Mouse (Mus musculus) macrophage (primary cell): ENCODE measurements around the gene H2al1n. TPM values are rescaled to one million over a fixed set of nuclear protein-coding genes. Genes with fewer than 3 reads are reported as not detected.
"Not testable (repeated sequence)": the region's sequence is repeated elsewhere in the genome, so short reads cannot be mapped to it uniquely, and the experiment has no call there.

Experiments
- H3K27ac ChIP-seq: fragments of 350-480 bp; formaldehyde crosslinking; 2 replicates; pipeline ENCODE4 v1.9.0; 2021
- H3K36me3 ChIP-seq: fragments of 350-480 bp; formaldehyde crosslinking; 2 replicates; pipeline ENCODE4 v1.9.0; 2021; ENCODE audit errors: inconsistent target
- H3K4me3 ChIP-seq: fragments of 350-480 bp; formaldehyde crosslinking; 2 replicates; pipeline ENCODE4 v1.9.0; 2021; ENCODE audit errors: inconsistent target
- H3K79me2 ChIP-seq: fragments of 350-480 bp; formaldehyde crosslinking; 2 replicates; pipeline ENCODE4 v1.9.0; 2021; ENCODE audit errors: inconsistent target
- WGBS: methylation state at CpG from one replicate; pipeline ENCODE4 v1.1.7; 2026; ENCODE audit warnings: inconsistent platforms; ENCODE audit not compliant: missing documents; 5-methylcytosine and 5-hydroxymethylcytosine counted together
- polyA plus RNA-seq: library from polyadenylated mRNA; stranded (reverse); fragments of 250-400 nt; gene quantifications from 3 replicates; pipeline ENCODE4 v1.2.4, GENCODE M21; 2018; ENCODE audit warnings: inconsistent platforms
- total RNA-seq, 78 experiments: library from RNA; depleted of rRNA; stranded (reverse); fragments of 250-400 nt; gene quantifications; 1 replicate in 9 of 78; 2 replicates in 24 of 78; 3 replicates in 43 of 78; 4 replicates in 2 of 78; pipeline ENCODE4 v1.2.4; 2018; ENCODE audit warnings: inconsistent platforms in 56 of 78

The H2al1n gene
- not detected for total RNA-seq (2018; cell fraction: chromatin; rRNA removed)
- not detected for total RNA-seq (2018; cell fraction: cytosol; rRNA removed)
- not detected for total RNA-seq (2018; cell fraction: nucleus; rRNA removed)
- not detected in 3 replicates for polyA plus RNA-seq

DNA sequence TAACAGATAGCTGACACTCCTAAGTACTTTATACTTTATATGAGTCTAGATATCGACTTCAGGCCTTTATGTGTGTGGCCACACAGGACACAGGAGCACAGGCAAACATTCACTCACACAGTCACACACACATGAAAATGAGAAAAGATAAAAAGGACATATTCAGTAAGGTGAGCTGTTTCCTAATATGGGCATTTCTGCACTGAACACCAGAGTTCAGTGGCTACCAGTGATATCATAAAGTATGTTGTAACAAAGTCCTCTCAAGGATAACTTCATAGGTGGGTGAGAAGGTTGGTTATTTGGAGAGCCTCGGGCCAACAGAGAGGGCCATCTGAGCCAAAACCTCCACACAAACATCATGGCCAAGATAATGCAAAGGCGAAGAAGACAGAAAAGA lies at the start of gene H2al1n:
TSS of gene H2al1n (plus strand) at position 301 of the 400 bp plus-strand sequence.
- WGBS = 79% methylated on average over 3 of the region's 3 CpGs
- not testable (repeated sequence) for H3K36me3 ChIP-seq, H3K79me2 ChIP-seq, H3K27ac ChIP-seq, H3K4me3 ChIP-seq

DNA sequence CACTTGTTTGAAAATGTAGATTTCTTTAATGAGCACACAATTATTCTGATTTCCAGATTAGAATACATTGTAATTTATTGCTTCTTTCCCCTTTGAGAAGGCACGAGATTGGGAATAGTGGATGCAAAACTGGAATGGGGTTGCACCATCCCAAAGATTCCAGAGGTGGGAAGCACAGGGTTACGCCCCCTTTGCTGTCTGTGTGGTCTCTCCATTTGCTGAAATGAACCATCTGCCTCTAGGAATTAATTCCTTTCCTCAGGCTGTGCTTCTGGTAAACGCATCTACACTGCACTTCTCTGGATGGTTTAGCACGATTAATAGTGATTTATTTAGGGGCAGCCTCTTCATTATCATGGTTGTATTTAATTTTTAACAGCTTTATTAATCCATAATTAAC lies 11.7 kb upstream of the H2al1n start:
- no peaks in the 10 kb centered on the region for H3K79me2 ChIP-seq
- H3K4me3 ChIP-seq = no peak overlapping the region
- H3K27ac ChIP-seq = no peak overlapping the region
- no peaks in the 10 kb centered on the region for H3K36me3 ChIP-seq
- 82% methylated on average over 4 of the region's 4 CpGs for WGBS

DNA sequence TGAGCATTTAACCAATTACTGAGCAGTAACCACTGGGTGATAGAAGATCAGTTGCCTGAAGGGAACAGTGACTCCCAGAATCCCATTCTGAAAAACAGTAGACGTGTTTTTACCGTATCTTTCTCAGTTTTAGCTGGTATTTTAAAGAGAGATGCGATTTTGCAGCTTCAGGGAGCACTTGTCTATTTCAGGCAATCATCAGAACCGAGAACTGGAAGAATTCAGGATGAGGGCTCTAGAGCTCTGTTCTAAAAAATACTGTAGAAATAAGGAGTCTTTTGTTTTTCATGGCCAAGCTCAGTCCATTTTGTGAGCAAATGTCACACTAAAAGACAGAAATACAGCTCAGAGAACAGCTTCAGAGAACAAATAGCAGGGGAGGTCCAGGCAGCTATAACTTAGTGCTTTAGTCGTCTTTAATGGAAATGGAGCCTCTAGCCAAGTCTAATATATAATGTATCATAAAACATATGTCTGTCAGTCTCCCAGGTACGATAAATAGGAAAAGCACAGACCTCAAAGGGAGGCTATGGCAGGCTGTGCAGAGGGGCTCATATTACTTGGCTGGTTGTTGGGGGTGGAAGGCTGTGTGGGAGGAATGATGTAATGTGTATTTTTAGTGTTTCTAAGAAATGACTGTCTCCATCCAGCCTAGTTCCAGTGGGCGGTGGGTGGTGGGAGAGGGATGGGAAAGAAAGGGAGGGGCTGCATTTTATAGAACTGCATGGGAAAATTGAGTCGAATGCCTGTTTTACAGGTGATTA lies 4.7 kb upstream of the H2al1n start:
- H3K4me3 ChIP-seq = no peak overlapping the region
- no peaks in the 10 kb centered on the region for H3K79me2 ChIP-seq
- 72% methylated on average over 8 of the region's 8 CpGs for WGBS
- no peak overlapping the region for H3K27ac ChIP-seq
- H3K36me3 ChIP-seq = no peaks in the 10 kb centered on the region

DNA sequence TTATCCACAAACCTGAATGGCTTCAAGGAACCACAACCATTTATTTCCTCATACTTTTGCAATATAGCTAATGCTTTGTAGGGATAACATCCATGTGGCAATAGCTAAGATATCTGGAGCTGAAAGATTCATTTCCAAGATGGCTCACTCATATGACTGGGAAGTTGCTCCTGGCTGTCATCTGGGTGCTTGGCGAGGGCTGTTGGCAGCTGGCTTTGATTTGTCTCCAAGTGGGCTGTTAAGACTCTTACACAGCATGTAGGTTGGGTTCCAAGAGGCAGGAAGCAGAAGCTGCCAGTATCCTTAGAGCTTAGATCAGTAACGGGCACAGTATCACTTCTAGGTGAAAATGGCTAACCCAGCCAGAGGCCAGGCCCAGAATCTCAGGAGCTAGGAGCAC lies 18.3 kb downstream of the H2al1n start:
- Histone ChIP-seq H3K36me3 (no peaks in the 10 kb centered on the region), H3K27ac (no peak overlapping the region), H3K4me3 (no peak overlapping the region), H3K79me2 (no peaks in the 10 kb centered on the region)
- 74% methylated on average over 2 of the region's 2 CpGs for WGBS

DNA sequence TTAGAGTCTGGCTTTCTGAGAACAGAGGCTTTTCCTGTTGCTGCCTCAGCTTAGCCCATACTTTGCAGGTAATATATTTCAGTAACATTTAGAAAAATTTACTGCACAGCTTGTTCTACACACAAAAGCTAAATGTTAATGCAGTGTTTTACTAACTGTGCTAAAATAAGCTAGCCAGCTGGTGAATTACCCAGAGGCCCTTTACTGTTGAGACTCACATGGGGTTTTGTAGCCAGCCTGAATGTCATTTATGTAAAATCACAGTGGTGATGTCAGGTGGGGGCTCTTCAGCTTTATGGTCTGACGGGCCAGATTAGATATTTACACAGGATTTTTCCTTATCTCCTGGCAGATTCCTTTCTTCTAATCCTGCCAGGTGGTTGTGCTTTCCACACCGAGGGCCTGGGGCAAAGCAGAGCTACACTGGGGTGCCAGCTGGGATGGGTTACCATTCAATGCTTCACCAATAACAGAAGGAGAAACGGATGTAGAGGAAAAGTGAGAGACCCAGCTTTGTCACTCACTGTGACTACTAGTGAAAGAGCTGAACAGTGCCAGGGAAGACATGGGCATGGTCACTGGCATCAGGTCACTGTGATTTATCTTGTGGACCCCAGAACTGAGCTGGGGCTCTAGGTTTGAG lies 48.8 kb downstream of the H2al1n start:
- WGBS = 78% methylated on average over 2 of the region's 3 CpGs
- no peaks in the 10 kb centered on the region for H3K79me2 ChIP-seq
- no peak overlapping the region for H3K27ac ChIP-seq
- H3K4me3 ChIP-seq = no peak overlapping the region
- no peaks in the 10 kb centered on the region for H3K36me3 ChIP-seq
